Mouse (Mus musculus) adrenal gland, adult (tissue): ENCODE results near the gene Pex5.
A peak's percentile ranks its signal among the peaks of the same experiment; 100 is the strongest.
"Not testable (repeated sequence)": the region's sequence is repeated elsewhere in the genome, so short reads cannot be mapped to it uniquely, and the experiment has no call there.

ENCODE experiments used
- DNase-seq, 2 experiments: peaks; one replicate each; pipeline ENCODE4 v3.0.0; 2022 to 2023; ENCODE audit warnings: low spot score in 1 of 2; ENCODE audit not compliant: inconsistent age in 2 of 2

Pex5 gene

GRCm38 (mm10) chr6:124427791-124428576, 13.1 kb upstream of the Pex5 start:
- DNase-seq = peak in 1 of 2 experiments; percentile 72

GRCm38 (mm10) chr6:124427289-124427688, 12.4 kb upstream of the Pex5 start:
- no peak for DNase-seq

- DNase-seq = peak; percentile 55 to 87
These were observed 11.7 kb upstream of the Pex5 start for GRCm38 (mm10) chr6:124426604-124427003.

GRCm38 (mm10) chr6:124425523-124425922, 10.7 kb upstream of the Pex5 start:
- peak in 1 of 2 experiments; percentile 53 for DNase-seq

GRCm38 (mm10) chr6:124425042-124425441, 10.2 kb upstream of the Pex5 start:
- DNase-seq = peak in 1 of 2 experiments; percentile 66

GRCm38 (mm10) chr6:124424068-124424498, 9.2 kb upstream of the Pex5 start:
- peak in 1 of 2 experiments; percentile 79 for DNase-seq

GRCm38 (mm10) chr6:124418686-124419085, 3.8 kb upstream of the Pex5 start:
- DNase-seq = no peak

GRCm38 (mm10) chr6:124415347-124416088, 651 bp upstream of the Pex5 start:
- DNase-seq = peak; percentile 92 to 98

GRCm38 (mm10) chr6:124414150-124414926, 529 bp downstream of the Pex5 start:
- peak; percentile 72 to 88 for DNase-seq

GRCm38 (mm10) chr6:124413770-124414149, 1.1 kb downstream of the Pex5 start:
- no peak for DNase-seq

GRCm38 (mm10) chr6:124408355-124408754, 6.5 kb downstream of the Pex5 start:
- peak in 1 of 2 experiments; percentile 24 for DNase-seq

GRCm38 (mm10) chr6:124407180-124407579, 7.7 kb downstream of the Pex5 start:
- DNase-seq = no peak

GRCm38 (mm10) chr6:124406326-124406725, 8.5 kb downstream of the Pex5 start:
- peak in 1 of 2 experiments; percentile 22 for DNase-seq

GRCm38 (mm10) chr6:124399738-124400137, 15.1 kb downstream of the Pex5 start:
- no peak for DNase-seq

- not testable (repeated sequence) for DNase-seq
These were observed 19.9 kb downstream of the Pex5 start for GRCm38 (mm10) chr6:124394991-124395390.

GRCm38 (mm10) chr6:124380142-124380541, 34.7 kb downstream of the Pex5 start:
- DNase-seq = no peak

GRCm38 (mm10) chr6:124379331-124379730, 35.5 kb downstream of the Pex5 start:
- peak; percentile 27 to 78 for DNase-seq

- DNase-seq = no peak
These were observed 37.2 kb downstream of the Pex5 start for GRCm38 (mm10) chr6:124377494-124378255.

- no peak for DNase-seq
These were observed 38.6 kb downstream of the Pex5 start for GRCm38 (mm10) chr6:124376311-124376710.

GRCm38 (mm10) chr6:124375435-124375884, 39.4 kb downstream of the Pex5 start:
- no peak for DNase-seq
